Mouse (Mus musculus) T-cell, adult 66 days (primary cell): Measurements from ENCODE around the gene Yy1. TPM values are rescaled to one million over a fixed set of nuclear protein-coding genes. Genes with fewer than 3 reads are reported as not detected.

Source experiments
- total RNA-seq, 2 experiments: library from RNA; stranded (reverse); gene quantifications; 3 replicates in 1 of 2; 4 replicates in 1 of 2; pipeline ENCODE4 v1.2.4; 2023

The Yy1 gene
- total RNA-seq = 10 to 100 TPM; 82.4 to 96.5 TPM

GRCm38 (mm10) chr12:108792546-108793452 is at the start of gene Yy1:
Gene Yy1, plus strand, starts transcription at chr12:108792973.

DNA sequence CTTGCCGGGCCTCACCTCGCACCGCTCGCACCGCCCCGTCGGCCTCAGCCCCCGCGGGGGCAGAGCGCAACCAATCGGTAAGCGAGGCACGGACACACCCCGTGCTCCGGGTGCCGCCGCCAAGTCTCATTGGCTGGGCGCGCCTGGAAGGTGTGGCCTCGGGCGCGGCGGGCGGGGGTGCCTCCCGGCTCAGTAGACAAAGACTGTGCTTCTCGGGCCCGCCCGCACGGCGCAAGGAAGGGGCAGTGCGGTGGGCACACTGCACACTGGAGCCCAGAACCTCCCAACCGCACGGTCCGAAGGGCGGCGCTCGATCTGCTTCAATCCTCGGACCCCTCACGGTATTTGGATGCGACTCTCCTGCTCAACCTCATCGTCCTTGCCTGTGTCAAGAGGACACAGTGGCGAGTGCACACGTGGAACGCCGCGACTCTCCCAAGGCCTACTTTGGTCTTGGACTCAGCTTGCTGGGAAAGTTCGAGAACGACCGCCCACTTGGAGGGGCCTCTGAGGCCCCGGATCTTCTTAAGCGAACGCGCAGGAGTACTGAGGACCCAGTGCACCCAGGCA is 43.2 kb downstream of the Yy1 start, which contains the start of the genes Slc25a29 and Slc25a47:
Gene Slc25a29, minus strand, starts transcription at position 44 of the 570 bp plus-strand sequence.
Gene Slc25a47, plus strand, starts transcription at position 207 of the 570 bp plus-strand sequence.

Other genes with a start within 250 kb of the Yy1 start
- gene Evl, start 238.3 kb upstream of the Yy1 start, total RNA-seq = 100 to 1,000 TPM; 916 to 971 TPM
- not detected for gene Degs2, start 90.7 kb upstream of the Yy1 start, total RNA-seq
- gene Slc25a29, start 42.9 kb downstream of the Yy1 start, total RNA-seq = 10 to 100 TPM in 1 of 2 experiments, 1 to 10 TPM in 1; 8.0 to 12.9 TPM
- 1 to 10 TPM; 5.4 to 8.7 TPM for gene Slc25a47, start 43.1 kb downstream of the Yy1 start, total RNA-seq
- gene Wdr25, start 100.7 kb downstream of the Yy1 start, total RNA-seq = 10 to 100 TPM in 1 of 2 experiments, 1 to 10 TPM in 1; 7.4 to 12.0 TPM
- gene Wars, start 101.2 kb downstream of the Yy1 start, total RNA-seq = 10 to 100 TPM; 37.8 to 45.1 TPM